Mouse (Mus musculus) heart, embryonic 10.5 days (tissue): ENCODE measurements at regions not wholly inside any gene's neighbourhood (a gene's known extent, or its start where the extent isn't known, plus 50 kb on each side); places are given as distances from the start of the nearest gene placed in this dataset.

ENCODE experiments used
- DNase-seq: peaks from one replicate; pipeline ENCODE4 v3.0.0-alpha.2; 2017; ENCODE audit warnings: low spot score
- H3K27ac ChIP-seq: fragments of 300-500 bp; sonication (generic); 2 replicates; pipeline ENCODE4 v1.5.1; 2016; ENCODE audit warnings: mild to moderate bottlenecking
- H3K27me3 ChIP-seq: fragments of 300-500 bp; sonication (generic); 2 replicates; pipeline ENCODE4 v1.6.1; 2016; ENCODE audit warnings: mild to moderate bottlenecking; ENCODE audit not compliant: poor library complexity, insufficient read depth, severe bottlenecking
- H3K36me3 ChIP-seq: fragments of 300-500 bp; sonication (generic); 2 replicates; pipeline ENCODE4 v1.6.1; 2016; ENCODE audit warnings: mild to moderate bottlenecking, moderate library complexity
- H3K4me1 ChIP-seq: fragments of 300-500 bp; sonication (generic); 2 replicates; pipeline ENCODE4 v1.6.1; 2016; ENCODE audit warnings: mild to moderate bottlenecking
- H3K4me3 ChIP-seq: fragments of 300-500 bp; sonication (generic); 2 replicates; pipeline ENCODE4 v1.5.1; 2016; ENCODE audit warnings: mild to moderate bottlenecking, moderate library complexity
- H3K9me3 ChIP-seq: fragments of 300-500 bp; sonication (generic); 2 replicates; pipeline ENCODE4 v1.6.1; 2016; ENCODE audit warnings: mild to moderate bottlenecking, moderate library complexity
- WGBS: fragments of 180-500 bp; shearing (Covaris S2); methylation state at CpG from one replicate; pipeline ENCODE4 v1.1.7; 2016; 5-methylcytosine and 5-hydroxymethylcytosine counted together

- DNase-seq = no peak
- Histone ChIP-seq H3K9me3 (no peaks in the 10 kb centered on the region), H3K27me3 (no peaks in the 10 kb centered on the region), H3K4me1 (peaks cover 20% of the 10 kb centered on the region), H3K27ac (no peak overlapping the region), H3K4me3 (no peak overlapping the region), H3K36me3 (no peaks in the 10 kb centered on the region)
- 71% methylated on average over 1 of the region's 1 CpGs for WGBS
These were observed 145.3 kb upstream of the Rap1b start for GRCm38 (mm10) chr10:117991176-117991575.

GRCm38 (mm10) chr10:117992317-117992716, 146.5 kb upstream of the Rap1b start:
- Histone ChIP-seq H3K9me3 (no peaks in the 10 kb centered on the region), H3K4me3 (no peak overlapping the region), H3K4me1 (peaks cover 12% of the 10 kb centered on the region), H3K36me3 (no peaks in the 10 kb centered on the region), H3K27ac (no peak overlapping the region), H3K27me3 (no peaks in the 10 kb centered on the region)
- 84% methylated on average over 9 of the region's 9 CpGs for WGBS
- DNase-seq = no peak

GRCm38 (mm10) chr10:117993809-117994208, 147.8 kb upstream of the Mdm1 start:
- Histone ChIP-seq H3K27ac (no peak overlapping the region), H3K4me3 (no peak overlapping the region), H3K4me1 (no peaks in the 10 kb centered on the region), H3K27me3 (no peaks in the 10 kb centered on the region), H3K9me3 (no peaks in the 10 kb centered on the region), H3K36me3 (no peaks in the 10 kb centered on the region)
- WGBS = 89% methylated on average over 3 of the region's 3 CpGs
- no peak for DNase-seq

GRCm38 (mm10) chr10:117994768-117995167, 146.8 kb upstream of the Mdm1 start:
- H3K36me3 ChIP-seq = no peaks in the 10 kb centered on the region
- no peaks in the 10 kb centered on the region for H3K4me1 ChIP-seq
- H3K27ac ChIP-seq = no peak overlapping the region
- no peaks in the 10 kb centered on the region for H3K9me3 ChIP-seq
- no peaks in the 10 kb centered on the region for H3K27me3 ChIP-seq
- no peak for DNase-seq
- WGBS = 82% methylated on average over 9 of the region's 9 CpGs
- H3K4me3 ChIP-seq = no peak overlapping the region

GRCm38 (mm10) chr10:117997796-117998195, 143.8 kb upstream of the Mdm1 start:
- no peaks in the 10 kb centered on the region for H3K9me3 ChIP-seq
- no peak overlapping the region for H3K27ac ChIP-seq
- no peaks in the 10 kb centered on the region for H3K27me3 ChIP-seq
- 0 out of 2 replicates have a peak, but pooled peaks cover 5% of the 10 kb centered on the region for H3K4me1 ChIP-seq
- H3K36me3 ChIP-seq = no peaks in the 10 kb centered on the region
- DNase-seq = no peak
- 84% methylated on average over 5 of the region's 5 CpGs for WGBS
- no peak overlapping the region for H3K4me3 ChIP-seq

- no peak for DNase-seq
- no peak overlapping the region for H3K27ac ChIP-seq
- H3K4me1 ChIP-seq = peaks cover 10% of the 10 kb centered on the region; the same call in 1 of the 2 replicates
- H3K9me3 ChIP-seq = no peaks in the 10 kb centered on the region
- WGBS = 81% methylated on average over 3 of the region's 3 CpGs
- no peak overlapping the region for H3K4me3 ChIP-seq
- no peaks in the 10 kb centered on the region for H3K27me3 ChIP-seq
- no peaks in the 10 kb centered on the region for H3K36me3 ChIP-seq
These were observed 141.0 kb upstream of the Mdm1 start for GRCm38 (mm10) chr10:118000591-118000990.

GRCm38 (mm10) chr10:118001501-118001900, 140.1 kb upstream of the Mdm1 start:
- no peak overlapping the region for H3K4me3 ChIP-seq
- H3K36me3 ChIP-seq = no peaks in the 10 kb centered on the region
- 41% methylated on average over 4 of the region's 4 CpGs for WGBS
- H3K9me3 ChIP-seq = no peaks in the 10 kb centered on the region
- H3K27ac ChIP-seq = no peak overlapping the region
- H3K4me1 ChIP-seq = peaks cover 10% of the 10 kb centered on the region; the same call in 1 of the 2 replicates
- no peaks in the 10 kb centered on the region for H3K27me3 ChIP-seq
- no peak for DNase-seq

GRCm38 (mm10) chr10:118001971-118002370, 139.6 kb upstream of the Mdm1 start:
- Histone ChIP-seq H3K36me3 (no peaks in the 10 kb centered on the region), H3K9me3 (no peaks in the 10 kb centered on the region), H3K27ac (no peak overlapping the region), H3K4me3 (no peak overlapping the region), H3K27me3 (no peaks in the 10 kb centered on the region), H3K4me1 (peaks cover 10% of the 10 kb centered on the region; the same call in 1 of the 2 replicates)
- 57% methylated on average over 7 of the region's 7 CpGs for WGBS
- peak; percentile 30 for DNase-seq

GRCm38 (mm10) chr10:118002559-118002958, 139.1 kb upstream of the Mdm1 start:
- Histone ChIP-seq H3K36me3 (no peaks in the 10 kb centered on the region), H3K4me1 (peaks cover 10% of the 10 kb centered on the region; the same call in 1 of the 2 replicates), H3K27me3 (no peaks in the 10 kb centered on the region), H3K27ac (no peak overlapping the region), H3K9me3 (no peaks in the 10 kb centered on the region), H3K4me3 (no peak overlapping the region)
- DNase-seq = no peak
- 88% methylated on average over 4 of the region's 4 CpGs for WGBS

GRCm38 (mm10) chr10:118003179-118003578, 138.4 kb upstream of the Mdm1 start:
- peaks cover 10% of the 10 kb centered on the region; the same call in 1 of the 2 replicates for H3K4me1 ChIP-seq
- H3K27ac ChIP-seq = no peak overlapping the region
- no peaks in the 10 kb centered on the region for H3K9me3 ChIP-seq
- H3K4me3 ChIP-seq = no peak overlapping the region
- WGBS = 81% methylated on average over 10 of the region's 10 CpGs
- DNase-seq = peak; percentile 39
- H3K27me3 ChIP-seq = no peaks in the 10 kb centered on the region
- H3K36me3 ChIP-seq = no peaks in the 10 kb centered on the region

- WGBS = 45% methylated on average over 16 of the region's 16 CpGs
- H3K4me3 ChIP-seq = no peak overlapping the region
- H3K36me3 ChIP-seq = no peaks in the 10 kb centered on the region
- peak; percentile 70 for DNase-seq
- no peaks in the 10 kb centered on the region for H3K27me3 ChIP-seq
- H3K27ac ChIP-seq = no peak overlapping the region
- peaks cover 10% of the 10 kb centered on the region; the same call in 1 of the 2 replicates for H3K4me1 ChIP-seq
- H3K9me3 ChIP-seq = 0 out of 2 replicates have a peak, but pooled peaks cover under 1% of the 10 kb centered on the region
These were observed 137.8 kb upstream of the Mdm1 start for GRCm38 (mm10) chr10:118003739-118004361.

- Histone ChIP-seq H3K4me3 (no peak overlapping the region), H3K4me1 (peaks cover 10% of the 10 kb centered on the region; the same call in 1 of the 2 replicates), H3K36me3 (no peaks in the 10 kb centered on the region), H3K9me3 (peaks cover 6% of the 10 kb centered on the region; the same call in 1 of the 2 replicates), H3K27ac (no peak overlapping the region), H3K27me3 (no peaks in the 10 kb centered on the region)
- peak; percentile 24 for DNase-seq
- WGBS = 45% methylated on average over 8 of the region's 8 CpGs
These were observed 137.2 kb upstream of the Mdm1 start for GRCm38 (mm10) chr10:118004362-118004958.

- peak; percentile 68 for DNase-seq
- no peak overlapping the region for H3K4me3 ChIP-seq
- 70% methylated on average over 14 of the region's 14 CpGs for WGBS
- no peaks in the 10 kb centered on the region for H3K36me3 ChIP-seq
- H3K27me3 ChIP-seq = no peaks in the 10 kb centered on the region
- H3K27ac ChIP-seq = no peak overlapping the region
- peaks cover 7% of the 10 kb centered on the region; the same call in 1 of the 2 replicates for H3K4me1 ChIP-seq
- H3K9me3 ChIP-seq = peaks cover 12% of the 10 kb centered on the region; the same call in 1 of the 2 replicates
These were observed 134.6 kb upstream of the Mdm1 start for GRCm38 (mm10) chr10:118006827-118007550.
